Mouse (Mus musculus) gastrocnemius, adult 18-20 months (tissue): ENCODE measurements around the gene Zfp574. TPM values are rescaled to one million over a fixed set of nuclear protein-coding genes. Genes with fewer than 3 reads are reported as not detected.
"Not testable (repeated sequence)": the region's sequence is repeated elsewhere in the genome, so short reads cannot be mapped to it uniquely, and the experiment has no call there.

Experiments
- DNase-seq: peaks from one replicate; pipeline ENCODE4 v3.0.0; 2021; ENCODE audit warnings: low spot score
- long read RNA-seq, 2 experiments: library from polyadenylated mRNA; stranded (forward); transcript quantifications; one replicate each; pipeline ENCODE4 v2.0.0; 2021
- total RNA-seq, 2 experiments: library from RNA; stranded (reverse); gene quantifications; 2 replicates each; pipeline ENCODE4 v1.2.3; 2021

The Zfp574 gene
- 1 to 10 TPM; 7.5 to 7.7 TPM for total RNA-seq
- long read RNA-seq, experiment 1, full-length matches to known transcripts = 19 of 22 reads
- long read RNA-seq, experiment 1, partial matches to known transcripts = 3 of 22 reads
- long read RNA-seq, experiment 1, other reads (novel, unspliced or antisense) = 0 of 22 reads
- long read RNA-seq, experiment 2, full-length matches to known transcripts = 17 of 21 reads
- long read RNA-seq, experiment 2, partial matches to known transcripts = 3 of 21 reads
- long read RNA-seq, experiment 2, other reads (novel, unspliced or antisense) = 1 of 21 reads

- no peak for DNase-seq
Observed at GRCm38 (mm10) chr7:25071979-25072715, at the start of gene Zfp574, which contains the start of gene Grik5. Gene Zfp574 (plus strand): TSS chr7:25072567. Gene Grik5 (minus strand): TSS chr7:25072346.

- peak; percentile 8 for DNase-seq
Observed at GRCm38 (mm10) chr7:25025855-25026439, 46.4 kb upstream of the Zfp574 start.

GRCm38 (mm10) chr7:25026452-25026851 lies 45.9 kb upstream of the Zfp574 start:
- no peak for DNase-seq

- peak; percentile 72 for DNase-seq
Observed at GRCm38 (mm10) chr7:25030032-25030753, 42.2 kb upstream of the Zfp574 start.

- no peak for DNase-seq
Observed at GRCm38 (mm10) chr7:25031528-25031927, 40.8 kb upstream of the Zfp574 start.

GRCm38 (mm10) chr7:25034796-25035195 lies 37.6 kb upstream of the Zfp574 start:
- no peak for DNase-seq

- peak; percentile 50 for DNase-seq
Observed at GRCm38 (mm10) chr7:25035916-25036315, 36.5 kb upstream of the Zfp574 start.

- no peak for DNase-seq
Observed at GRCm38 (mm10) chr7:25041921-25042320, 30.4 kb upstream of the Zfp574 start.

GRCm38 (mm10) chr7:25044599-25044998 lies 27.8 kb upstream of the Zfp574 start:
- not testable (repeated sequence) for DNase-seq

GRCm38 (mm10) chr7:25047363-25047762 lies 25.0 kb upstream of the Zfp574 start:
- no peak for DNase-seq

GRCm38 (mm10) chr7:25049295-25049930 lies 23.0 kb upstream of the Zfp574 start:
- no peak for DNase-seq

GRCm38 (mm10) chr7:25052587-25052986 lies 19.8 kb upstream of the Zfp574 start:
- no peak for DNase-seq

- DNase-seq = no peak
Observed at GRCm38 (mm10) chr7:25056951-25057350, 15.4 kb upstream of the Zfp574 start.

GRCm38 (mm10) chr7:25057888-25058287 lies 14.5 kb upstream of the Zfp574 start:
- no peak for DNase-seq

- DNase-seq = no peak
Observed at GRCm38 (mm10) chr7:25058394-25058793, 14.0 kb upstream of the Zfp574 start.

GRCm38 (mm10) chr7:25058836-25059235 lies 13.5 kb upstream of the Zfp574 start:
- DNase-seq = no peak

GRCm38 (mm10) chr7:25063346-25063745 lies 9.0 kb upstream of the Zfp574 start:
- no peak for DNase-seq

GRCm38 (mm10) chr7:25063900-25064299 lies 8.5 kb upstream of the Zfp574 start:
- no peak for DNase-seq

GRCm38 (mm10) chr7:25067338-25067737 lies 5.0 kb upstream of the Zfp574 start:
- no peak for DNase-seq

- no peak for DNase-seq
Observed at GRCm38 (mm10) chr7:25067909-25068656, 4.3 kb upstream of the Zfp574 start.

GRCm38 (mm10) chr7:25068724-25069123 lies 3.6 kb upstream of the Zfp574 start:
- DNase-seq = no peak
